Mouse (Mus musculus) liver (tissue): ENCODE measurements around the gene Relch.
"Not testable (repeated sequence)": the region's sequence is repeated elsewhere in the genome, so short reads cannot be mapped to it uniquely, and the experiment has no call there.

Experiments used
- DNase-seq: peaks from one replicate; pipeline ENCODE4 v3.0.0-alpha.2; 2020; ENCODE audit warnings: mixed read lengths

The Relch gene

DNA sequence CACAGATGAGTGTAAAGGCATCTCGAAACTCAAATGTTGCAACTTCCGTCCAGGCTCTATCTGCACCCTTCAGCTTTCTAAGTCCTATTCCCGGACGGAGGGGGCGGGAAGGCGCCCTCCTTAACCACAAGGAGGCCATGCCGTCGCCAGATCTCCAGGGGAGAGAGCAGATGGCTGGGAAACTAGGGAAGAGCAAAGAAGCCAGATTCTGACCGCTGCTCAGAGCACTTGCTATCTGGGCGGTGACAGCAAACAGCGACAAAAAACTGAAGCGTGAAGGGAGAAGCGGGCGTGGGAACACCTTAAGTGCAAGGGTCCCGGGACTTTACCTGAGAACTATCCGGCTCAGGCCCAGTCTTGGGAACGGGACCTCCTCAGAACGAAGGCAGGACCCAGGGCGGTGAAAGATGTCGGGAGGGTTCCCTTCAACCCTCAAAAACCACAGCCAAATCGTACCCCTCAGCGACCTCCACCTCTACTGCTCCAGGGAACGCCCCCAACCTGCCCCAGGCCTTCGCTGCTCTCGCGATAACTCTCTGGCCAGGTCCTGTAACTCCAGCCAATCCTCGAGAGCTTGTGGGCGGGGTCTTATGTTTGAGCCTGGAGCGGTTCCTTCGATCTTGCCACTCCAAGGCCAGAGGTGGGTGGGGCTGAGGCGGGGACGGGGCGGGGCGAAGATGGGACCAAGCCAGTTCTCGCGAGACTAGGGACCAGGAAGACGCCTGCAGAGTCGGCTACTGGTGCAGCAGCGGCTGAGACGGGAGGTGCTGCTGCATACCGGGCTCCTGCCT is at the start of gene Relch, which contains the start of gene Pign:
TSS of gene Relch (plus strand) at position 691 of the 791 bp plus-strand sequence.
TSS of gene Pign (minus strand) at position 507 of the 791 bp plus-strand sequence.
- DNase-seq, result peak; percentile 100

DNA sequence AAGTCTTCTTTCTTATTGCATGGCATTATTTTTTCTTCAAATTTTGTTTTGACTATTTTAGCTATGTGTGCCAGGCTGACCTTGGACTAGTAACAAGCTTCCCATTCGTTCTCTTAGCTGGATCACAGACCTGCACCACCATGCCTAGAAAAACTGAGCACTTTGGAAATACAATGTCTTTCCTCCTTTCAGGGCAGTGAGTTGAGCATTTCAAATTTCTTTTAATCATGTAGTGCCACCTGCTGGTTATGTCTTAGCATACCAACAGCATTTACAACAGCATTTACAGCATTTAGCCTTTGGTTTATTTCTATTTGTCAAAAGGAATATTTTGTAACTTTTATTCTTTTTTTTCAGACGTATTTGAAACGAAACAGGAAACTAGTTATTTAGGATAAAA is 33.2 kb upstream of the Relch start:
- no peak for DNase-seq

- DNase-seq, result no peak
Measured at GRCm38 (mm10) chr1:105644093-105644492, 19.6 kb upstream of the Relch start.

DNA sequence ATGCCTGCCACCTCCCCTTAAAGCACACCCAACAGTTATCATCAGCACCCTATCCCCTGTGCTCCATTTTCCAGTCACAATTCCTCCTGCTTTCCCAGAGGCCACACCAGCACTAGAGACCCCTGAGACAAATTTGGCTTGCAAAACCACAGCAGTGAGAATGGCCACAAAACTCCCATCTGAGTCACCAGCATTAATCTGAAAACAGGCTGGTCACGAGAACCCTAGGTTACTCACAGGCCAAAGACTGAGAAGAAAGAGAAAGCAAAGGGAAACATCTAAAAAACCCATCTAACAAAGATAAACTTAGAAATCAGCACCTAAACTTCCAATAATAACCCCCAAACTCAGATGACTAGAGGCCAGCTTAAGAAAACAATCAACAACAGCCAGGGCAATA is 13.0 kb upstream of the Relch start:
- no peak for DNase-seq

DNA sequence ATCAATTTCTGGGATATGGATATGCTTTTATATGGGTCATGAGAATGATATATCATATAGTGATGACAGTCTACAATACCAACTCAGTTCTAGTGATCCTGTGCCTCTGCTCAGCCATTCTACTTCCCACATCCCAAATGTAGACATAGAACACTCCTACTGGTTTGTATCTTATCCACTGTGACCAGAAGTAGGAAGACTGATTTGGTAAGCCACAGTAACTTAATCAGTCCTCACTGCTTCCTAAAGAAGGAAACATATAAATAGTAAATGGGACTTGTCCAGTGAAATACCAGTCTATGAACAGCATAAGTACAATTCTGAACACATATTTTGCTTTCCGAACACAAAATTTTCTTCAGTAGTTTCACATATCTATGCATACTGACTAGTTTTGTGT is 9.7 kb upstream of the Relch start:
- DNase-seq, result no peak

- DNase-seq, result no peak
Measured at GRCm38 (mm10) chr1:105660015-105660414, 3.6 kb upstream of the Relch start.

DNA sequence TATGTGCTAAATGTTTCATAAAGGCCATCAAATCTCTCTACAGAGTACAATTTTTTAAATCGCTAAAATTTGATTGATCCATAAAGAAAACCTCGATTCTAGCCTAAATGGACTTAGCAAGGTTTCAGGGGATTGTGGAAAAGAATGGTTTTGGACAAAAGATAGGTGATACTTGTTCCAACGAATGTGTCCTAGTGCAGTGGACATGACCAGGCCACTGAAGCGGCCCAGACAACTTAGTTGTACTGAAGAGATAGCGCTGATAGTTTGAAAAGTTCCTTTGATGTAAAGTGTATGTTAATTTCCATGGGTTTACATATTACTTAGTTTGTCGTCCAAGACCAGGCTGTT is 866 bp upstream of the Relch start:
- no peak for DNase-seq

GRCm38 (mm10) chr1:105663962-105664812 is 526 bp downstream of the Relch start:
- DNase-seq, result peak; percentile 47

GRCm38 (mm10) chr1:105669700-105670099 is 6.0 kb downstream of the Relch start:
- DNase-seq, result no peak

GRCm38 (mm10) chr1:105674763-105675162 is 11.1 kb downstream of the Relch start:
- DNase-seq, result no peak

DNA sequence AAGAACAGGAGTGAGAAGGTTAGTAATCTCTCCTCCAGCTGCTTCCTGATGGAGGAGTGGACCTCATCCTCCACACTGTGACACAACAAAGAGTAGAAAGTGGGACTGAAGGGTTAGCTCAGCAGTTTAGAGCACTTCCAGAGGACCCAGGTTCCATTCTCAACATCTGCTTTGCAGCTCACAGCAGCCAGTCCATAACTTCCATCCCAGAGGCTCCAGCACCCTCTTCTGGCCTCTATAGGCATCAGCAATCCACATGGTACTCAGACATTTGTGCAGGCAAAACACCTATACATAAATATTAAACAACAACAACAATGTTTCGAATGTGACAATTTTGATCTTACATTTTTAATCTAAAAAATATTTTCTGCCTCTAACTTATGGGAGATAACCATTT is 16.9 kb downstream of the Relch start:
- DNase-seq, result peak; percentile 27

DNA sequence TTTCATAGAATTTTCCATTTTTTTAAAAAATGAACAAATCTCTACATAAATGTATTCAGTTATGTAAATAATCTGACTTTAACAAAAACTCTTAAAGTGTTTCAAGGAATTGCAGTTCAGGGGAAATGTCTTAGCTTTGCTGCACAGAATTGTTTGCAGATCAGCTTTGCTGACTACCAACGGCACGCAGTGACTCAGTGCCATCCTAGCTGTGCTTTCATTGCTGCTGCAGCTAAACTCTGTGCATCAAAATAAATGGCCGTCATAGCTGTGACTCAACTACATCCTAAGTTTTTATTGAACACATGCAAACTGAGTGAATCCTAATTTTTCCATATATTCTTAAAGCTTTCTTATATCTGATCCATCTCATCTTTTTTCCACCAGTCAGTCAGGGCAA is 21.8 kb downstream of the Relch start:
- DNase-seq, result no peak

DNA sequence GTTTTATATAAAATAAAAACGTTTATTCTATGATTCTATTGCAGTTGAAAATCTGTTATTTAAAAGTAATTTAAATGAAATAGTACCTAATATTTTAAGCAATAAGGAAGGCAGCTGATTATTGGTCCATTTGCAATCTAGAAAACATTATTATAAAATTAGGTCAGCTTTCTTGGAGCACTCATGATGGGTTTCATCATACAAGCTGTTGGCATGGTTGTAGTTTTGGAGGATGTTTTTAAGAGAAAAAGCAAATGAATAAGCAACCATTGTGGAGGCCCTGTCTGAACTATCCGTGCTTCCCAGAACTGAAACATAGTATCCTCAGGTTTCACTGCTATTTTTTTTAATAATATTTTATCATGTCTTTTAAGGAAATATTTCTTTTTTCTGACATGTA is 31.9 kb downstream of the Relch start:
- DNase-seq, result no peak

GRCm38 (mm10) chr1:105700984-105701530 is 37.4 kb downstream of the Relch start:
- no peak for DNase-seq

DNA sequence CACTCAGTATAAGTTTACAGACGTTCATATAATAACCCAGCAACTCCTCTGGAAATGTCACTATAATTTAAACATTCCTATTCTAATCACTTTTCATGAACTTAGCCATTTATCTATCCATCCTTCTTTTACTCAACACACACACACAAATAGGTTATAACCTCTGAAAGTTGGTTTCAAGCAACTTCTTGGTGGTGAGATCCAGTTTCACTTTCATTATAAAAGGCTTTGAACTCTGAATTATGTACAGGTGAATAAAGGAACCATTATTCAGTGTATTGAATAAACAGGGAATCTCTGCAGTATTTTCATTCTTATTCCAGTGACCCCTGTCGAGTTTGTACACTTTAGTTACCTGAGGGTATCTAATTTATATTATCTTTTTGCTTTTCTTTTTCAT is 45.8 kb downstream of the Relch start:
- no peak for DNase-seq

- peak; percentile 10 for DNase-seq
Measured at GRCm38 (mm10) chr1:105711227-105711626, 47.6 kb downstream of the Relch start.

GRCm38 (mm10) chr1:105712822-105713221 is 49.2 kb downstream of the Relch start:
- DNase-seq, result no peak

DNA sequence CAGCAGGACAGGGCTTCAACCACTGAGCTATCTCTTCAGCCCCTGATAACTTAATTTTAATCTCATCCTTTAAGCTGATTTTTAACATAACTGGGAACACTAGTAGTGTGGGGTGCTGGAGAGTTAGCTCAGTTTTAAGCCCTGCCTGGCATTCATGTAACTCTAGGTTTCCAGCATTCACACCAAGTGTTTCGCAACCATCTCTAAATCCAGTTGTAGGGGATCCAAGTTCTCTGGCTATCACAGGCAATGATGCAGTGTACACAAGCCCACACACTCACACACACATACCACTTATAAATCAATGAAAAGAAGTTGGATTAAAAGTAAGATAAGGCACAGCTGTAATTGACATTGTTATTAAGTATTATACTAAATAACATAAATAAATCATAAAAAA is 54.7 kb downstream of the Relch start:
- DNase-seq, result no peak

DNA sequence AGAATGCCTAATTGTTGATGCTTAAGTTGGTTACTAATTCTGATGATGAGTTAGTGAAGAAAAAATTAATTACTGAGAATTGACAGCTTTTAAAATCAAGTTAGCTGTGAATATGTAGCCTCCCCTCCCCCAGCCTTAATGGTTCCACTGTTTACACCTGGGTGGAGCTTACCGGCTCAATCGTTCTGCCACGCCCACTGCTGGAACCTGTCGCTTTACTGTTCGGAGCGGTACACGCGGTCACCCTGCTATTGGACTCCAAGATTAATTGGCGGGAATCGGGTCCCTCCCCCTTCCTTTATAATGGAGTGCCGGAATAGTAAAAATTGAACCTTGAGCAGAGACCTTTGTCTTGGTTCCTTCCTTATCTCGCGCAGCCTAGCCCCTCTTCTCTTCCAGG is 65.6 kb downstream of the Relch start:
- not testable (repeated sequence) for DNase-seq

DNA sequence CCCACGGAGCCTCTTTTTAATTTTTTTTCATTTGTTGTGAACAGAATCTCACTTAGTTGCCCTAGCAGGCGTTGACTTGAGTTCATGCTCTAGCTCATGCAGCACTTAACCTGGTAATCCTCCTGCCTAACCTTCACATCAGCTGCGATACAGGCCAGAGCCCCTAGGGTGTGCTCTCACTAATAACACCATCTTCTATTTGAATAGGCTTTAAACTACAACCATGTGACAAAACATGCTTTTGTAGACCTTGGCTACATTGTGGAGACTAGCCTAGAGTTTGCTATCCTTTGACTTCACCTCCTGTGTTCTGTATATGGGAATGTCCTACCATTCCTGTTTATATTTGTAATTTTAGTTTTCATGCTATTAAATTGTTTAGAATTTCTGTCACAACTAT is 71.7 kb downstream of the Relch start:
- no peak for DNase-seq

DNA sequence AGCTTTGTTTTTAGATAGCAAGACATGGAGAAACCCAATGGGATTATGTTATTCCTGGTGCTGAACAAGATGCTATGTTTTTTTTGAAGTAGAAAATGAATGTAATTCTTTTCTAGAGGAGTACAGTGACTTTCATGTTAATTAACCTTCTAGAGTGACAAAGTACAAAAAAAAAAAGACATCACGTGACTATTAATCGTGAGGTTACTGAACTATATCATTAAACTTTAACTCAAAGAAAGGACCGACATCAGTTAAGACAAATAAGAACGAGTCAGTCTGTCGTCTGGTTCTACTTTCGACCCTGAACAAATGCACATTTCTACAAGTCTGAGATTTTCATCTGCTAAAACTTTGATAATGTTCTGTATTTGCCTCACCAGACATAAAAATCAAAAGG is 74.7 kb downstream of the Relch start:
- no peak for DNase-seq

DNA sequence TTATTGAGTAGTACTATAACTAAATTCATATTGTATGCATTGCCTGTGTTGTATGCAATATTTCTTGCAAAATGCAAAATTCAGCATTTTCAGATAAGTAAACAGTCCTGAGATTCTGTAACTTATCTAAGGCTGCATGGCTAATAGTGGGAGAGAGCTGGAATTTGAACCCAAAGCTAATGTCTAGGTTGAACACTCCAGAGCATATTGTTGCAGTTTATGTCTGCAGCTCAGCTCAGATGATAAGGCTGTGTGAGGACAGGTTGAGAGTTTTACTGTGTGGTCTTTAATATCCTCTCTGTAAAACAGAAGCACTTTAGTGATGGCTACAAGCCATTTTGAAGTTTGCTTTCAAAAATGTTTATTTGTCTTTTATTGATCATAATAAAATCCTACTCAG is 75.8 kb downstream of the Relch start:
- DNase-seq, result no peak

DNA sequence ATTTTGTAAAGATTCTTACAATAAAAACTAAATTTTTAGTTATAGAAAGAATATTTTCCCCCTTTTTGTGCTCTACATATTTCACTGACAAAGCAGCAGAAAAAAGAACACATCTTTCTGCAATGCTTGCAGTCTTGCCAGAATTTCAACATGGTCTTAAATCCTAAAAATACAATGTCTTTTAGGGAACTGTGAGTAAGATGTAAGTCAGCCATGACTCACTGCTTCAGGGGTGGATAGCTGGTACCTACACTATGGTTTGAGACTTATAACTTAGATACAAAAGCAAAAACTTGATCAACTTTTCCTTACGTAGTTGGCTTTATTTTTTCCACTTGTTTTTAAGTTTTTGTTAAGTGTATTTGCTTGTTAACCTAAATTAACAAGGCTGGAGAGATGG is 78.8 kb downstream of the Relch start:
- no peak for DNase-seq

DNA sequence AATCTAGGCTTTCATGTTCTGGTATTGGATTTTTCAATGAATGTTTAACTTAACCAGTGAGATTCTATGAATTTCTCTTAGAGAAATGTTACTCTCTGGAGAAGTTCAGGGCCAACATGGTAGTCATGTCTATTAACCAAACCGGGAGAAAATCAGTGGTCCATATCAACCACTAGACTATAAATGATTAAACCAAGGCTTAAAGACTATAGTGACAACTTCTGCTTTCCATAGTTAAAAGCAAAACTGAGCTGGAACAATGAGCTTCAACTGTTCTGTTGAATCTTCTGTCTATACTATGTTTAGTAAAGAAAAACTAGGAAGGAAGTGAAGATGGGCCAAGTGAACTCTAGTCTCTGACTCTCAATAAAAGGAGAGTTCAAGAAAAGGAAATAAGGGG is 82.8 kb downstream of the Relch start:
- no peak for DNase-seq
